Mouse (Mus musculus): Measurements from ENCODE around the gene Tubb1. TPM values are rescaled to one million over a fixed set of nuclear protein-coding genes. Genes with fewer than 3 reads are reported as not detected.

The Tubb1 gene
- total RNA-seq (2023): 1 to 10 TPM; 1.1 to 1.5 TPM

GRCm38 (mm10) chr2:174450353-174450752, at the start of gene Tubb1:
TSS of gene Tubb1 (plus strand) at chr2:174450695.

GRCm38 (mm10) chr2:174415731-174416310, 34.7 kb upstream of the Tubb1 start, which contains the start of gene Nelfcd:
TSS of gene Nelfcd (plus strand) at chr2:174415804.

GRCm38 (mm10) chr2:174438737-174439449, 11.6 kb upstream of the Tubb1 start, which contains the start of gene Ctsz:
TSS of gene Ctsz (minus strand) at chr2:174439039.

GRCm38 (mm10) chr2:174463789-174464523, 13.5 kb downstream of the Tubb1 start, which contains the start of gene Atp5e:
TSS of gene Atp5e (minus strand) at chr2:174464105.

GRCm38 (mm10) chr2:174472818-174473549, 22.5 kb downstream of the Tubb1 start, which contains the start of gene Prelid3b:
TSS of gene Prelid3b (minus strand) at chr2:174473081.

Other genes with a start within 250 kb of the Tubb1 start
- 100 to 1,000 TPM; 332 to 367 TPM for gene Gnas, start 166.4 kb upstream of the Tubb1 start, total RNA-seq (2023)
- under 1 TPM; 0.24 to 0.60 TPM for gene Gm20721, start 104.0 kb upstream of the Tubb1 start, total RNA-seq (2023)
- 10 to 100 TPM; 33.9 to 42.7 TPM for gene Nelfcd, start 34.9 kb upstream of the Tubb1 start, total RNA-seq (2023)
- 100 to 1,000 TPM; 149 to 190 TPM for gene Ctsz, start 11.7 kb upstream of the Tubb1 start, total RNA-seq (2023)
- gene Atp5e, start 13.4 kb downstream of the Tubb1 start, total RNA-seq (2023): 100 to 1,000 TPM; 173 to 179 TPM
- 10 to 100 TPM; 45.7 to 56.0 TPM for gene Prelid3b, start 22.4 kb downstream of the Tubb1 start, total RNA-seq (2023)
- gene Zfp831, start 192.8 kb downstream of the Tubb1 start, total RNA-seq (2023): 10 to 100 TPM; 13.5 to 15.2 TPM

Measured in neutrophil, adult 59 days (primary cell).